Mouse (Mus musculus) adrenal gland, postnatal 14 days (tissue): ENCODE results near the gene Krt76. TPM values are rescaled to one million over a fixed set of nuclear protein-coding genes. Genes with fewer than 3 reads are reported as not detected.
A peak's percentile ranks its signal among the peaks of the same experiment; 100 is the strongest.

Experiments
- DNase-seq: peaks from one replicate; pipeline ENCODE4 v3.0.0; 2021; ENCODE audit warnings: mixed read lengths
- microRNA-seq, 2 experiments: library from miRNA; unstranded; fragments of <30 nt; microRNA quantifications; one replicate each; pipeline ENCODE4 v1.2.0; 2021
- total RNA-seq: library from RNA; stranded (reverse); gene quantifications from 2 replicates; pipeline ENCODE4 v1.2.3, GENCODE M21; 2021

Krt76 gene
- total RNA-seq, 1 experiment from 2014 or later, result not detected

DNA sequence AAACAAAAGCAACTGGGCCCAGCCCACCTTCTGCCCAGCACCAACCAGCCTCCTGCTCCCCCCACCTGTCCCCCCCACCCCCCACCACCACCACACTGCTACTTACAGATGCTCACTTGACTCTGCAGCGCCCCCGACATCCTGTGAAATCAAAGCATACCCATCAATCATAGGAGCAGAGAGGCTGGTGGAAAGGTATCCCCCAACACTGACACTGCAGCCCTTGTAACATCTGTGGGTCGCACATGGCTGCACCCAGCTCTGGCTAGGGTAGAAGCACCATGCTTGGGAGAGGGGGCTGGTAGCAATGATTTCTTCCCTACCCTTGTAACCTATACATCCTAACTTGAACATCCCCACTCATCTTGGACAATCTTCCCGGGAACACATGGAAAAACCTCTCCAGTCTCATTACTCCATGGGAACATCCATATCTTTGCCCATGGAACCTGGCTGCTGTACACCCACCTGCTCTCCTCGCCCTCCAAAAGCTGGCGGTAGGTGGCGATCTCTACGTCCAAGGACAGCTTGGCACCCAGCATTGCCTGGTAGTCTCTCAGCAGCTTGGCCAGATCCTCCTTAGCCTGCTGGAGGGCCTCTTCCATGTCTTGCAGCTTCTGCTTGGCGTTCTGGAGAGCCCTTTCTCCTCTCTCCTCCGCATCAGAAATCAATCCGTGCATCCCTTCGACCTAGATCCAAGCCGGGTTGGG is 32.1 kb downstream of the Krt76 start:
- peak; percentile 19 for DNase-seq

GRCm38 (mm10) chr15:101859735-101860170 is 33.0 kb downstream of the Krt76 start:
- peak; percentile 67 for DNase-seq

- no peak for DNase-seq
Observed at GRCm38 (mm10) chr15:101858673-101859425, 33.9 kb downstream of the Krt76 start.

- DNase-seq, result no peak
Observed at GRCm38 (mm10) chr15:101856696-101857095, 36.0 kb downstream of the Krt76 start.

- no peak for DNase-seq
Observed at GRCm38 (mm10) chr15:101855732-101856131, 37.0 kb downstream of the Krt76 start.

DNA sequence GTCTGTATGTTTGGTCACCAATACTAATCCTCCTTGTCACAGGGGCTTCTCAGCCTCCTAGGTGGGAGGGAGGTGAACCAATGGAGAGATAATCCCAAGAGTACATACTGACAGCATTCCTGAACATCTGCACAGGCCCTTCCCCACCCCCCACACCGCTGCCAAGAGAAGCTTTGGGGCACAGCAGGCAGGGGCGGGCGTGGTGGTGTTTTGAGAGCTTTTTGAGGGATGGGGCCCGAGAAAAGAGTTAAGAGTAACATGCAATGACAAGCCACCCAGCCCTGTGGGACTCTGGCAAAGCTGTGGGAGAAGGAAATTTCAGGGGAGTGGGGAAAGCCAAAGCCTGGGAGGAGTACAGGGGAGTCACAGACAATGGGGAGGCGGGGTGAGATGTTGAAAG is 38.4 kb downstream of the Krt76 start:
- no peak for DNase-seq

GRCm38 (mm10) chr15:101852571-101852970 is 40.1 kb downstream of the Krt76 start:
- no peak for DNase-seq

DNA sequence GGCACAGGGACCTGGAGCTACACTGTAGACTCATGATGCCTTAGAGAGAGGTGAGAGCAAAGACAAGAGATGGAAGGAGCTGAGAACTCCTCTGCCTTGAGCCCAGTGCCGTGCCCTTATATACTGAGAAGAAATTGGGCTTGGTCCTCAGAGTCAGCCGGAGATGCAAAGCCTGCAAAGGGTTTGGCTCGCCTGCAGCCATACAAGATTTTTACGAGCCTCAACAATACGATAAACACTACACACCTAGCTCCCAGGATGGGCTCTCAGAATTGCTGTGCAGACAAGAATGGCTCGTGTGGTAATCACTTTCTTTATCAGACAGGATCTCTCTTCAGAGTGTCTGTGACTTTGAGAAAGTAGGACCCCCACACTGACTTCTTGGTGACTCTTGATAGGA is 42.0 kb downstream of the Krt76 start, which contains the start of gene Krt1:
TSS of gene Krt1 (minus strand) at position 101 of the 400 bp plus-strand sequence.
- no peak for DNase-seq

DNA sequence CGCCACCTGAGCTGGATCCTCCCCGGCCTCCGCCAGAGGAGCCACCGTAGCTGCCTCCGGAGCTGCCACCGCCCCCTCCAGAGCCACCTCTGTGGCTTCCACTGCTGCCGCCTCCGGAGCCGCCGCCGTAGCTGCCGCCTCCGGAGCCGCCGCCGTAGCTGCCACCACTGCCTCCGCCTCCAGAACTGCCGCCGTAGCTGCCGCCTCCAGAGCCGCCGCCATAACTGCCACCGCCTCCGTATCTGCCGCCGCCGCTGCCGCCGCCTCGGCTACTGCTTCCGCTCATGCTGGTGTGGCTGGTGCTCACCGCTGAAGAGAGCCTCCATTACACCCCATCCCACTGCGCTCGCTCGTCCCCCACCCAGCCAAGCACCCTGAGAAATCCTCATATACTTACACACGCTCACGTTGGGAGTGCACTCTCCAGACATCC is 46.7 kb downstream of the Krt76 start:
- peak; percentile 74 for DNase-seq

DNA sequence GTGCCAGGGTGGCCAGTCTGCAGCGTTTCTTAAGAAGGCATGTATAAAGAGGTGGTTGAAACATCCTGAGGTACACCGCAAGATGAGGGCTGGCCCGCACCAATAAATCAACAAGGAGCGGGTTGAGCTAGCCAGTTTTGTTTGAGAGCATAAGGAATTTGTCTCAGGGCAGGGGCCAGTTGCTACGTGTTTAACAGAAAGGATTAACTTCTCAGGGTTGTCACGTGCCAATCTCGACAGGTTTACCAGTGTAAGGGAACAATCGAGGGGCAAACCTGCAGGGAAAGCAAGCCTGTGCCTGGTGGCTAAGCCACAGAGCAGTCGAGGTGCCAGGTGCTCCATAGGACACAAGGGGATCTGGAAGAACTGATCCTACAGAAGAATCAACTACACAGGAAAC is 49.5 kb downstream of the Krt76 start:
- no peak for DNase-seq

GRCm38 (mm10) chr15:101834784-101835328 is 57.9 kb downstream of the Krt76 start:
- no peak for DNase-seq

Small RNAs within 50 kb of the gene (microRNA-seq; reads per million reads assigned to microRNA genes)
- gene Gm44356, result 0 reads per million in 2 experiments

Other genes with a start within 250 kb of the Krt76 start
- not detected in 2 replicates for gene Gm5478, start 245.5 kb downstream of the Krt76 start, total RNA-seq
- gene Krt6b, start 212.6 kb downstream of the Krt76 start, total RNA-seq, result not detected in 2 replicates
- not detected in 2 replicates for gene Krt6a, start 198.6 kb downstream of the Krt76 start, total RNA-seq
- gene Krt5, start 180.0 kb downstream of the Krt76 start, total RNA-seq, result not detected in 2 replicates
- not detected in 2 replicates for gene Krt71, start 149.8 kb downstream of the Krt76 start, total RNA-seq
- gene Krt72, start 106.5 kb downstream of the Krt76 start, total RNA-seq, result not detected in 2 replicates
- not detected in 2 replicates for gene Krt73, start 90.6 kb downstream of the Krt76 start, total RNA-seq
- not detected in 2 replicates for gene Krt2, start 74.8 kb downstream of the Krt76 start, total RNA-seq
- gene Krt1, start 42.1 kb downstream of the Krt76 start, total RNA-seq, result 0.23 and 0.44 TPM in 2 replicates
- not detected in 2 replicates for gene Krt77, start 23.2 kb downstream of the Krt76 start, total RNA-seq
- gene Krt4, start 31.8 kb upstream of the Krt76 start, total RNA-seq, result 0.15 TPM in 1 of 2 replicates, not detected in the other
- gene Krt79, start 47.4 kb upstream of the Krt76 start, total RNA-seq, result 3.7 and 3.9 TPM in 2 replicates
- not detected in 2 replicates for gene Krt78, start 61.4 kb upstream of the Krt76 start, total RNA-seq
- 1.5 and 14.6 TPM in 2 replicates for gene Krt8, start 111.6 kb upstream of the Krt76 start, total RNA-seq
- 2.4 and 11.6 TPM in 2 replicates for gene Krt18, start 135.3 kb upstream of the Krt76 start, total RNA-seq
- 224 and 250 TPM in 2 replicates for gene Eif4b, start 180.9 kb upstream of the Krt76 start, total RNA-seq
- gene Tns2, start 207.5 kb upstream of the Krt76 start, total RNA-seq, result 83.0 and 121 TPM in 2 replicates
- gene Spryd3, start 243.3 kb upstream of the Krt76 start, total RNA-seq, result 23.3 and 30.8 TPM in 2 replicates